ENCODE assay signal across 11 mouse cellular contexts in genomic region chr4:155739741-155740636, GRCm38 (mm10). TPM values are rescaled to one million over a fixed set of nuclear protein-coding genes. Genes with fewer than 3 reads are reported as not detected.
DNase-seq lines count a peak whose midpoint lies in the region; ATAC-seq lines count a peak whose summit lies in the region.
"Had no signal": no experiment of that assay in that cellular context is flagged by ENCODE, and none has a peak within 500 bp of the region (broad histone marks: within the 10 kb centered on the region; RNA-seq: fewer than 3 reads in every experiment).

No protein-coding gene starts in this region.

- no peak overlapping the region for H3K4me2 ChIP-seq in heart, embryonic 12.5 days
- H3K4me2 ChIP-seq: hindbrain, embryonic 15.5 days; lung, embryonic 15.5 days had no signal

- no peaks in the 10 kb centered on the region for H3K27me3 ChIP-seq in heart, embryonic 12.5 days (replicated peaks)
- H3K27me3 ChIP-seq: hindbrain, embryonic 15.5 days; lung, embryonic 15.5 days had no signal

- H3K4me1 ChIP-seq in heart, embryonic 12.5 days (replicated peaks): peaks cover 21% of the 10 kb centered on the region

- intact Hi-C loops in left cerebral cortex, postnatal 4 days (cut with DNase I): no loop called here

- ATAC-seq in heart, embryonic 12.5 days (ENCODE audit: insufficient number of reproducible peaks, low FRiP score): no peak; the same call in 1 of the 2 replicates
- no peak for ATAC-seq in megakaryocyte, adult 5-6 weeks (ENCODE audit: poor library complexity, severe bottlenecking)

- no peak overlapping the region for H3K27ac ChIP-seq in heart, embryonic 12.5 days (ENCODE audit: poor library complexity, severe bottlenecking)
- H3K27ac ChIP-seq: hindbrain, embryonic 15.5 days; left cerebral cortex, adult 2 months; lung, embryonic 15.5 days had no signal

- DNase-seq in heart, adult 11 months: peak; percentile 93
- peak; percentile 69 for DNase-seq in left cerebral cortex, postnatal 4 days
- DNase-seq in left cerebral cortex, adult 11 months (ENCODE audit: low spot score): no peak
- peak; percentile 34 for DNase-seq in ZHBTc4 (ENCODE audit: low read depth, low spot score)
- peak; percentile 87 to 88 for DNase-seq in cerebellum, postnatal 25 days
- DNase-seq in lung, postnatal 4 days: no peak

- H3K4me3 ChIP-seq in heart, embryonic 12.5 days: no peak overlapping the region
- H3K4me3 ChIP-seq: hindbrain, embryonic 15.5 days; left cerebral cortex, adult 2 months; lung, embryonic 15.5 days had no signal

- WGBS in heart, embryonic 12.5 days: 80% methylated on average over 37 of the region's 37 CpGs

- no peak overlapping the region for H3K9ac ChIP-seq in heart, embryonic 12.5 days
- H3K9ac ChIP-seq: hindbrain, embryonic 15.5 days; lung, embryonic 15.5 days had no signal

- peaks cover 67% of the 10 kb centered on the region for H3K36me3 ChIP-seq in heart, embryonic 12.5 days

- no peaks in the 10 kb centered on the region for H3K9me3 ChIP-seq in heart, embryonic 12.5 days (replicated peaks)
- H3K9me3 ChIP-seq: hindbrain, embryonic 15.5 days; lung, embryonic 15.5 days had no signal

RNA-seq across cellular contexts. Expression of gene Tmem240, which starts 5.4 kb away (rescaled TPM):
- 0.63 and 0.67 TPM in 2 replicates for polyA plus RNA-seq in heart, embryonic 12.5 days (2016; fragmentation: Nextera tagmentation; extraction: Ambion mirVana)
- total RNA-seq in left cerebral cortex, postnatal 4 days (2021): 10 to 100 TPM; 41.0 to 44.8 TPM
- 0.09 and 0.30 TPM in 2 replicates for total RNA-seq in megakaryocyte, adult 5-6 weeks (2015)
- total RNA-seq in megakaryocyte, adult 5-6 weeks (2017): 0.18 TPM in 1 of 2 replicates, not detected in the other

RNA-seq across cellular contexts. Expression of gene Atad3a, which starts 20.9 kb away (rescaled TPM):
- 102 and 104 TPM in 2 replicates for polyA plus RNA-seq in heart, embryonic 12.5 days (2016; fragmentation: Nextera tagmentation; extraction: Ambion mirVana)
- 10 to 100 TPM; 64.8 to 69.8 TPM for total RNA-seq in left cerebral cortex, postnatal 4 days (2021)
- total RNA-seq in megakaryocyte, adult 5-6 weeks (2015): 13.5 and 14.1 TPM in 2 replicates
- total RNA-seq in megakaryocyte, adult 5-6 weeks (2017): 17.8 and 22.9 TPM in 2 replicates

RNA-seq across cellular contexts. Expression of gene Vwa1, which starts 34.5 kb away (rescaled TPM):
- 1.7 TPM in 2 replicates for polyA plus RNA-seq in heart, embryonic 12.5 days (2016; fragmentation: Nextera tagmentation; extraction: Ambion mirVana)
- 10 to 100 TPM; 15.6 to 16.4 TPM for total RNA-seq in left cerebral cortex, postnatal 4 days (2021)
- total RNA-seq in megakaryocyte, adult 5-6 weeks (2015): not detected in 2 replicates
- 0.20 TPM in 1 of 2 replicates, not detected in the other for total RNA-seq in megakaryocyte, adult 5-6 weeks (2017)

RNA-seq across cellular contexts. Expression of gene Ssu72, which starts 35.4 kb away (rescaled TPM):
- polyA plus RNA-seq in heart, embryonic 12.5 days (2016; fragmentation: Nextera tagmentation; extraction: Ambion mirVana): 111 and 116 TPM in 2 replicates
- 10 to 100 TPM; 82.1 to 83.7 TPM for total RNA-seq in left cerebral cortex, postnatal 4 days (2021)
- total RNA-seq in megakaryocyte, adult 5-6 weeks (2015): 130 and 132 TPM in 2 replicates
- 125 and 133 TPM in 2 replicates for total RNA-seq in megakaryocyte, adult 5-6 weeks (2017)

RNA-seq across cellular contexts. Expression of gene Tmem88b, which starts 45.7 kb away (rescaled TPM):
- 7.0 and 7.2 TPM in 2 replicates for polyA plus RNA-seq in heart, embryonic 12.5 days (2016; fragmentation: Nextera tagmentation; extraction: Ambion mirVana)
- total RNA-seq in left cerebral cortex, postnatal 4 days (2021): 1 to 10 TPM; 1.3 TPM
- 0.07 TPM in 1 of 2 replicates, not detected in the other for total RNA-seq in megakaryocyte, adult 5-6 weeks (2015)
- not detected in 2 replicates for total RNA-seq in megakaryocyte, adult 5-6 weeks (2017)

Comparison
In these comparisons a context has a peak if more than half of its experiments do, and no peak if none do; other contexts are left out.
1. DNase-seq: peak in heart, adult 11 months (single experiment), left cerebral cortex, postnatal 4 days (single experiment), ZHBTc4 (single experiment) and cerebellum, postnatal 25 days (2 of 2); none in left cerebral cortex, adult 11 months (single experiment) and lung, postnatal 4 days (0 of 2).
2. RNA of gene Tmem240, which starts 5.4 kb away (total RNA-seq): 41.0 to 44.8 TPM in left cerebral cortex, postnatal 4 days; 0.09 to 0.30 TPM in megakaryocyte, adult 5-6 weeks; every median in the first group is over 10 times any median in the second.
3. RNA of gene Vwa1, which starts 34.5 kb away (total RNA-seq): 15.6 to 16.4 TPM in left cerebral cortex, postnatal 4 days; 0.20 TPM in megakaryocyte, adult 5-6 weeks; every median in the first group is over 10 times any median in the second.